Mouse (Mus musculus) heart, embryonic 11.5 days (tissue): ENCODE data around the gene Itga11. TPM values are rescaled to one million over a fixed set of nuclear protein-coding genes. Genes with fewer than 3 reads are reported as not detected.
A peak's percentile ranks its signal among the peaks of the same experiment; 100 is the strongest.

Experiments used
- ATAC-seq: fragments of 200-750 bp; cut with Nextera tagmentation; replicated peaks from 2 replicates; pipeline ENCODE4 v1.8.0; 2017; ENCODE audit warnings: moderate library complexity; ENCODE audit not compliant: insufficient number of reproducible peaks, low FRiP score, low TSS enrichment
- H3K27ac ChIP-seq: fragments of 300-500 bp; sonication (generic); 2 replicates; pipeline ENCODE4 v1.5.1; 2014; ENCODE audit warnings: mild to moderate bottlenecking, low read depth, low read length
- H3K27me3 ChIP-seq: fragments of 300-500 bp; sonication (generic); 2 replicates; pipeline ENCODE4 v1.6.1; 2014; ENCODE audit warnings: mild to moderate bottlenecking, low read length, mixed read lengths; ENCODE audit not compliant: control insufficient read depth, insufficient read depth
- H3K36me3 ChIP-seq: fragments of 300-500 bp; sonication (generic); 2 replicates; pipeline ENCODE4 v1.6.1; 2014; ENCODE audit warnings: mild to moderate bottlenecking, low read length, moderate library complexity, mixed read lengths; ENCODE audit not compliant: control insufficient read depth, insufficient read depth
- H3K4me1 ChIP-seq: fragments of 300-500 bp; sonication (generic); 2 replicates; pipeline ENCODE4 v1.6.1; 2014; ENCODE audit warnings: low read length; ENCODE audit not compliant: control insufficient read depth, insufficient read depth
- H3K4me2 ChIP-seq: fragments of 300-500 bp; sonication (generic); 2 replicates; pipeline ENCODE4 v1.6.1; 2014; ENCODE audit warnings: mild to moderate bottlenecking, moderate library complexity
- H3K4me3 ChIP-seq: fragments of 300-500 bp; sonication (generic); 2 replicates; pipeline ENCODE4 v1.5.1; 2014; ENCODE audit warnings: low read depth, low read length
- H3K9ac ChIP-seq: fragments of 300-500 bp; sonication (generic); 2 replicates; pipeline ENCODE4 v1.6.1; 2014; ENCODE audit warnings: mild to moderate bottlenecking, low read depth, low read length, moderate library complexity
- H3K9me3 ChIP-seq: fragments of 300-500 bp; sonication (generic); replicated peaks from 2 replicates; pipeline ENCODE4 v1.6.1; 2016; ENCODE audit warnings: low read length; ENCODE audit not compliant: control insufficient read depth
- WGBS: fragments of 180-500 bp; shearing (Covaris S2); extraction: QIAGEN DNeasy Blood & Tissue Kit; methylation state at CpG from one replicate; pipeline ENCODE4 v1.1.7; 2014; ENCODE audit not compliant: insufficient replicate concordance; 5-methylcytosine and 5-hydroxymethylcytosine counted together
- polyA plus RNA-seq: library from polyadenylated mRNA; unstranded; fragments of >200 nt; fragmentation: Nextera tagmentation; extraction: Ambion mirVana; gene quantifications from 2 replicates; pipeline ENCODE4 v1.2.1, GENCODE M21; 2014

Itga11 gene
- 0.64 and 1.4 TPM in 2 replicates for polyA plus RNA-seq

- 0 out of 2 replicates have a peak, but pooled peaks have one; percentile 57 for ATAC-seq
- WGBS = 1% methylated on average over 43 of the region's 45 CpGs
- H3K9me3 ChIP-seq = no peaks in the 10 kb centered on the region
- H3K9ac ChIP-seq = peak within 1 kb of the TSS; percentile 62; the same call in 1 of the 2 replicates
- peak within 1 kb of the TSS; percentile 46 for H3K4me3 ChIP-seq
- peaks cover 32% of the 10 kb centered on the region for H3K27me3 ChIP-seq
- peaks cover 8% of the 10 kb centered on the region; the same call in 1 of the 2 replicates for H3K4me1 ChIP-seq
- peak within 1 kb of the TSS; percentile 84 for H3K4me2 ChIP-seq
- H3K36me3 ChIP-seq = no peaks in the 10 kb centered on the region
- no peak within 1 kb of the TSS for H3K27ac ChIP-seq
Observed at GRCm38 (mm10) chr9:62677641-62678549, at the start of gene Itga11. Itga11 (plus strand) TSS chr9:62677826.

GRCm38 (mm10) chr9:62630631-62631240 lies 46.9 kb upstream of the Itga11 start:
- Histone ChIP-seq H3K27me3 (no peaks in the 10 kb centered on the region), H3K4me1 (peaks cover 14% of the 10 kb centered on the region), H3K36me3 (no peaks in the 10 kb centered on the region), H3K9ac (no peak overlapping the region), H3K4me2 (no peak overlapping the region), H3K4me3 (no peak overlapping the region), H3K9me3 (no peaks in the 10 kb centered on the region), H3K27ac (no peak overlapping the region)
- 71% methylated on average over 10 of the region's 10 CpGs for WGBS
- ATAC-seq = no peak

- Histone ChIP-seq H3K27me3 (no peaks in the 10 kb centered on the region), H3K4me1 (peaks cover 13% of the 10 kb centered on the region), H3K27ac (no peak overlapping the region), H3K4me3 (no peak overlapping the region), H3K36me3 (no peaks in the 10 kb centered on the region), H3K9ac (no peak overlapping the region), H3K9me3 (no peaks in the 10 kb centered on the region), H3K4me2 (no peak overlapping the region)
- no peak for ATAC-seq
- 65% methylated on average over 6 of the region's 6 CpGs for WGBS
Observed at GRCm38 (mm10) chr9:62632392-62632791, 45.2 kb upstream of the Itga11 start.

- Histone ChIP-seq H3K36me3 (no peaks in the 10 kb centered on the region), H3K27ac (no peak overlapping the region), H3K27me3 (no peaks in the 10 kb centered on the region), H3K4me1 (no peaks in the 10 kb centered on the region), H3K9ac (no peak overlapping the region), H3K4me2 (no peak overlapping the region), H3K4me3 (no peak overlapping the region), H3K9me3 (no peaks in the 10 kb centered on the region)
- ATAC-seq = no peak
- WGBS = 42% methylated on average over 6 of the region's 6 CpGs
Observed at GRCm38 (mm10) chr9:62638045-62638444, 39.6 kb upstream of the Itga11 start.

GRCm38 (mm10) chr9:62639686-62640085 lies 37.9 kb upstream of the Itga11 start:
- Histone ChIP-seq H3K9me3 (no peaks in the 10 kb centered on the region), H3K27me3 (no peaks in the 10 kb centered on the region), H3K4me2 (no peak overlapping the region), H3K9ac (no peak overlapping the region), H3K36me3 (no peaks in the 10 kb centered on the region), H3K4me1 (no peaks in the 10 kb centered on the region), H3K27ac (no peak overlapping the region), H3K4me3 (no peak overlapping the region)
- WGBS = 43% methylated on average over 4 of the region's 4 CpGs
- ATAC-seq = no peak

GRCm38 (mm10) chr9:62640188-62640587 lies 37.4 kb upstream of the Itga11 start:
- Histone ChIP-seq H3K9ac (no peak overlapping the region), H3K9me3 (no peaks in the 10 kb centered on the region), H3K4me1 (no peaks in the 10 kb centered on the region), H3K4me2 (no peak overlapping the region), H3K27ac (no peak overlapping the region), H3K36me3 (no peaks in the 10 kb centered on the region), H3K27me3 (no peaks in the 10 kb centered on the region), H3K4me3 (no peak overlapping the region)
- 82% methylated on average over 2 of the region's 2 CpGs for WGBS
- no peak for ATAC-seq

GRCm38 (mm10) chr9:62645716-62646400 lies 31.8 kb upstream of the Itga11 start:
- no peak overlapping the region for H3K4me2 ChIP-seq
- WGBS = 84% methylated on average over 6 of the region's 6 CpGs
- H3K27me3 ChIP-seq = no peaks in the 10 kb centered on the region
- no peaks in the 10 kb centered on the region for H3K9me3 ChIP-seq
- no peaks in the 10 kb centered on the region for H3K4me1 ChIP-seq
- H3K4me3 ChIP-seq = no peak overlapping the region
- no peaks in the 10 kb centered on the region for H3K36me3 ChIP-seq
- ATAC-seq = no peak
- H3K9ac ChIP-seq = no peak overlapping the region
- no peak overlapping the region for H3K27ac ChIP-seq

GRCm38 (mm10) chr9:62646721-62647183 lies 30.9 kb upstream of the Itga11 start:
- Histone ChIP-seq H3K27ac (no peak overlapping the region), H3K4me2 (no peak overlapping the region), H3K9ac (no peak overlapping the region), H3K4me3 (no peak overlapping the region), H3K36me3 (no peaks in the 10 kb centered on the region), H3K27me3 (no peaks in the 10 kb centered on the region), H3K4me1 (no peaks in the 10 kb centered on the region), H3K9me3 (no peaks in the 10 kb centered on the region)
- 63% methylated on average over 7 of the region's 7 CpGs for WGBS
- ATAC-seq = no peak
